Mouse (Mus musculus): ENCODE measurements around the gene Cdkn2aipnl.
A peak's percentile ranks its signal among the peaks of the same experiment; 100 is the strongest.

The Cdkn2aipnl gene

GRCm38 (mm10) chr11:51967443-51968401, at the start of gene Cdkn2aipnl:
Gene Cdkn2aipnl, plus strand, starts transcription at chr11:51967661.
- peak; percentile 97 for DNase-seq (ENCODE audit: extremely low spot score, low spot score)

DNA sequence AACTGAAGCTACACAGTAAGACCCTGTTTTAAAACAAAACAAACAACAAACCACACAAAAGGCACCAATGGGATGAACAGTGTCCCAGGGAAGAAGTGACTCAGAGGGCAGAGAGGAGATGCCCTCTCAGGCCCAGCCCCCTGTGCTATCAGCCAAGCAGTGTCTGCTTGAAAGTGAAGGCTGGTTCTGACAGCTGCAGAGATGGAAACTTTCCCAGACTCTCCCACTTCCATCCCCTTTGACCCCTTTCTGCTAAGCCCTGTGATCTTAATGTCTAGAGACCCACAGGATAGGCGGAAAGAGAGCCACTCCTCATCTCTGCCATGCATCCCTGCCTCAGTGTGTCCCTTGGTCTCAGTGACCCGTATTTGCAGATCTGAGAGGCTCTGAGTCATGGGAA, 49.5 kb upstream of the Cdkn2aipnl start:
- DNase-seq (ENCODE audit: extremely low spot score, low spot score), result no peak

DNA sequence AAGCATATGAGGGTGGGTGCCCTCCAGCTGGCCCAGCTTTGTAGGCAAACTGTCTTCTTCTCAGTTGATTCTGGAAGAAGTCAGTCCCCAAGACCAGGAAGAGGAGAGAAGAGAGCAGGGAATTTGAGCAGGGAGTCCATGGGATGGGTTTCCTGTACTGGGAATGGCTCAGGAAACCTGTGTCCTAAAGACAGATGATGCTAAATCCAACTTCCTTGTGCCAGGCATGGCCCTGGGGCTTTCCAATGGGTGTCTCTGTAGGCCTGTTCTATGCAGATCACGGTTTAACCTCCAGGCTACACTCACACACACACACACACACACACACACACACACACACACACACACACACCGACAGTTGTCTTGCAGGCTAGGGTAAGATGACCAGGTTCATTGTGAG, 48.9 kb upstream of the Cdkn2aipnl start:
- DNase-seq (ENCODE audit: extremely low spot score, low spot score), result no peak

DNA sequence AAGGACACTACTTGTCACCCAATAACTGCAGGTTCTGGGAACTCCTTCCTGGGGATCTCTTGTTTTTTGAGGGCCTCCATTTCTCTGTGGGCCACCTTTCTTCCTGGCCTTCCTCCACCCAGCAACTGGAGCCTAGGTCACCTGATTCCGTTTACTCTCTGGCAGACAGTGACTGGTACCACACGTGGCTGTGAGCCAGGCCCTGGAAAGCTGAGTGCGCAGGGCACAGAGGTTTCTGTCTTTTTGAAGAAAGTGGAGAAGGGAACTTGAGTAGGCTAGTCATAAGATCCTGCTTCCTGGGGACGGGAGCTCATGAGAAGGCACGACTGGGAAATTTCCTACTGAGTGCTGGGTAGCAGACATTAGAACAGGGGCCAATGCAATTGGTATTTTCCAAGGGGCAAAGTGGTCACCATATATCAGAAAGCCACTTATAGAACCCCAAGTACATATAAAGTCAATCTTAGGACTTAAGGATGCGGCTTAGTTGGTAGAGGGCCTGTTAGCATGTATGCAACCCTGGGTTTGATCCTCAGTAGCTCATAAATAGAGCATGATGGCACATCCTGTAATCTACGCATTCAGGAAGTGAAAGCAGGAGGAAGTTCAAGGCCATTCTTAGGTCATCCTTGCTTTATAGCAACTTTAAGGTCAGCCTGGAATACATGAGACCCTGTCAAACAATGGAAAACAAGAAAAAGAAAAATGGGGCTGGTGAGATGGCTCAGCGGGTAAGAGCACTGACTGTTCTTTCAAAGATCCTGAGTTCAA, 45.9 kb upstream of the Cdkn2aipnl start:
- no peak for DNase-seq (ENCODE audit: extremely low spot score, low spot score)

- no peak for DNase-seq (ENCODE audit: extremely low spot score, low spot score)
Measured at GRCm38 (mm10) chr11:51922421-51922841, 45.0 kb upstream of the Cdkn2aipnl start.

DNA sequence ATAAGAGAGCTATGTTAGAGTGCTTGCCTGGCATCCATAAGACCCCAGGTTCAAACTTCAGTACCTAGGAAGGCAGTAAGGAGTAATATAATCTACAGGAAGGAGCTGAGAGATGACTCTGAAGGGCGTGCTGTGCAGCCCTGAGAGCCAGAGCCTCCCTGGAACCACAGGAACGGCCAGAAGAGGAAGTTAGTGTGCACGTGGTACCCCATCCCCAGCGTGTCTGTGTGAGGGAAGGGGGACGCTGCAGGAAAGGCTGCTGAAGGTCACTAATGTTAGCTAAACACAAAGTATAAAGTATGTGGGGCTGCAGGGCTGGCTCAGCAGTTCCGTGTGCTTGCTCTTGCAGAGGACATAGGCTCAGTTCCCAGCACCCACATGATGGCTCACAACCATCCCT, 41.9 kb upstream of the Cdkn2aipnl start:
- no peak for DNase-seq (ENCODE audit: extremely low spot score, low spot score)

DNA sequence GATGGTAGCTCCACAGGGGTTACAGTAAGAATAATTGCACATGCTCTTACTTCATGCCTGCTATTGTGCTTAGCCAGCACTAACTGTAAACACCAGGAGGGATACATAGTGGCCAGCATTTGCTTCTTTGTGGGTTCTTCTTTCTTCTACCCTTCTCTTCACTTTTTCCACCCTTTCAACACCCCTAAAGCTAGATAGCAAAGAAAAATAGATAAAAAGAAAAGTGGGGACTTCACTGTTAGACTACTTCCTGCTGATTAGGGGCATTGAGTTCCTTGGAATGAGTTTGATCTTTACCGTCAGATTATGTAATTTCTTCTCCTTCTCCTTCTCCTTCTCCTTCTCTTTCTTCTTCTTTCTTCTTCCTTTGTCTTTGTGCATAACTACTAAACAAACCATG, 41.1 kb upstream of the Cdkn2aipnl start:
- no peak for DNase-seq (ENCODE audit: extremely low spot score, low spot score)

DNA sequence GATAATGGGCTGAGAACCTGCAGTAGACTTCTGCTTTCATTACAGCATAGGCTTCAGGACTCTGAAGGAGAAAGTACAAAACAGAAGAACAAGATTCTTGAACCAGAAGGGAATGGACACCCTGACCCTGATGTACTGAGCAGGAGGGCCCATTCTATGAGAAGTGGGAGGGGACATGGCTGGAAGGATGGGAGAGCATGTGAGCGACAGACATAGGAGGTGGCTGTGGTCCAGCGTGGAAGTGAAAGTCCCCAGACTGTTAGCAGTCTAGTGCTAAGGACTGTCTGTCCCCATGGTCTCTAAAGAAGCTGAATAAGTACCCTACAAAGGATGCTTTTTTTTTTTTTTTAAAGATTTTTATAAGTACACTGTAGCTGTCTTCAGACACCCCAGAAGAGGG, 40.4 kb upstream of the Cdkn2aipnl start:
- DNase-seq (ENCODE audit: extremely low spot score, low spot score), result no peak

- no peak for DNase-seq (ENCODE audit: extremely low spot score, low spot score)
Measured at GRCm38 (mm10) chr11:51931138-51931537, 36.3 kb upstream of the Cdkn2aipnl start.

DNA sequence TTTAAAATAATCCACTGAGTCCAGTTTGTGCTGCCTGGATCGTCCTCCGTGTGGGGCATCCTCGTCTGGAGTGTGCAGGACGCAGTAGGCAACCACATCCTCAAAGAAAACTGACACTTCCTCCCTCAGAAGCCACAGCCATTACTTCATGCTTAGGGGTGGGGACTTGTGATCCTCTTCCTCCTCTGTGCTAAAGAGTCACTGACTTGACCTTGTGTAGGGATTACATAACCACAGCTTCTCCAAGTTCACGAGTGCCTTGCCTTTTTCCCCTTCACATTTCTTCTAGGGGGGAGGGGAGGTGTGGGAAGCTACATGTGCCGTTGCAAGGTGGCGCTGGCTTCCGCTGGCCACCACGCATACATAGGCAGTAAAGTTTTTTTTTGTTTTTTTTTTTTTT, 35.7 kb upstream of the Cdkn2aipnl start:
- no peak for DNase-seq (ENCODE audit: extremely low spot score, low spot score)

DNA sequence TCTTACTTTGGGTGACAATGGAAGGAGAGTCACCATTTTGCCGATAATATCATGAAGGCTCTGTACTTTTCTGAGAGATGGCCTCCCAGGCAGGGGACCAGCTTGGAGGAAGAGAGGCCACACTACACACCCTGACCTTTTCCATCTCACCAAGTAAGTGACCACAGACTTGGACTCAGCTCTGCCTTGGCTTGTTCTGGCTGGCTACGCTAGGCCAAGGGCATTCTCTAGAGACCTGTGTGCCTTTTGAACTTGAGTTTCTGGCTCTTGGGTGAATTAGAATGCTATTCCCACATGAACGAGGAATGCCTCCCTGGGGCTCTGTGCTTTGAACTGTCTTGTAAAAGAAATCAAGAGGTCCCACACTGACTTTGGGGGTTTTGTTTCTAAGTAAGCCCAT, 33.2 kb upstream of the Cdkn2aipnl start:
- DNase-seq (ENCODE audit: extremely low spot score, low spot score), result no peak

GRCm38 (mm10) chr11:51935636-51936434, 31.6 kb upstream of the Cdkn2aipnl start:
- DNase-seq (ENCODE audit: extremely low spot score, low spot score), result no peak

DNA sequence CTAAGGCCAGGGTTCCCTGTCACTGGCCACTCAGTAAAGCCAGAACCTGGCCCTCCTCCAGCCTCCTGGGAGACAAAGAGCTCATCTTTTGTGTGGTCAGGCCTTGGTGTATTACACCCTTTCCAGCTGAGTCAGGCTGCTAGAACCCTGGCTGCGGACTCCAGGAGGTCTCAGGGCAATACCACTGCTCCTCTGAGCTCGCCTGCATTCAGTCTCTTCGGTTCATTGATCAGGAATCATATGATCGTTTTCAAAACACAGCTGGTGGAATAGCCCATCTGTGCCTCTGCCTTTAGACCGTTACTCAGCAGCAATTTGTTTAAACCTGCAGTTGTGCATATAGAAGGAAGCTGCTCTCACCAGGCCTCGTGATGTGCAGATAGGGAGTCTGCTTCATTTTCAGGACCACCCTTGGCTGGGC, 30.1 kb upstream of the Cdkn2aipnl start:
- no peak for DNase-seq (ENCODE audit: extremely low spot score, low spot score)

- no peak for DNase-seq (ENCODE audit: extremely low spot score, low spot score)
Measured at GRCm38 (mm10) chr11:51938817-51939589, 28.5 kb upstream of the Cdkn2aipnl start.

GRCm38 (mm10) chr11:51939590-51939955, 27.9 kb upstream of the Cdkn2aipnl start:
- DNase-seq (ENCODE audit: extremely low spot score, low spot score), result no peak

GRCm38 (mm10) chr11:51940511-51940955, 26.9 kb upstream of the Cdkn2aipnl start:
- DNase-seq (ENCODE audit: extremely low spot score, low spot score), result no peak

DNA sequence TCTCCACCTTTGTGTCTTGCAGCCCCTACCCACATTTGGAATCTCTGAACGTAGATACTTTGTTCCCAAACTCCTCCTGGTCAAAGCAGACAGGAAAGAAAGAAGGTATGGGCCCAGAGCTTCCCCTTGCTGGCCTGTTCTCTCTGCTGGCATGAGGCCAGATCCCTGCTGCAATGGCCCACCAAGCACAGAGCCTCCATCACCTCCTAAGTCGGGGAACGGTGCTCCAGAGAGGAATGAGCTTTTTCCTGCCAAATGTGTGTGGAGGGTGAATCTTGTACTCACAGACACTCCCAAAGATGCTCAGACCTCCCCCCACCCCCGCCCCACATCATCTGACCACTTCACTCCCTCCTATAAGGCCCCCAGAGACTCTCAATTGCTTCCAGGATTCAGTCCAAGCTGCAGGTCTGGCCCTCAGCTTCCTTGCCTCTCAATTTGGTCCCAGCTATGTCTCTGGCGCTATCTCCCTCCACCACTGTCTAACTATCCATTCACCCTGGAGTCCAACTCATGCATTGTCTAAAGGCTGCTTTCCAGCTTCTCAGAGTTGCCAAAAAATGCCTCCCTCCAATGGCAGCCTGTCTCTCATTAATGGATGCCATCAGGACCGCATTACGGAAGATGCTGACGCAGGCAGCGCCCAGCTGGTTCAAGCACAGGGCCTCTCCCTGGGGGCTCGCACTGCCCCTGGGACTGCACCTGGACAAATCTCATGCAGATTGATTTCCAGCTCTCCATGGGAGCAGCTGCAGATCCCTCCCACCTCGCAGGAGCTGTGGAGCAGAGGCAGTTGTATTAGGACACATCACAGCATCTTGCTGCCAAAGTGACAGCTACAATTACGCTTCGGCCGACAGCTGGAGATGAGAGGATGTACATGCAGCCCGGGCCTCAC, 24.6 kb upstream of the Cdkn2aipnl start:
- DNase-seq (ENCODE audit: extremely low spot score, low spot score), result no peak

DNA sequence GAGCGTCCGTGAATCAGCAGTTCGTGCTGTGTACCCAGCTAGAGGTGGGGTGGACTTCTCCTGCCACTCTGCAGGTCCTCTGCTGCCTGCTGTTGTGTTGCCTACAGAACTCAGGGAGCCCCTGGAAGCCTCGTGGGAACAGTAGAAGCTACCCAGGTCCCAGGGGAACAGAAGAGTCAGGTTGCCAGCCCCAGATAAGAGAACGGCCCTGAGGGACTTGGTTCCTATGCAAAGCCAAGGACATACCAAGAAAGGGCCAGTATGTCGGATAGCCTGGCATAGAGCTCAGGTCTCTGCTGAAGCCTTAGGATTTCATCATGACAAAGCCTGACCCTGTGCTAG, 24.0 kb upstream of the Cdkn2aipnl start:
- DNase-seq (ENCODE audit: extremely low spot score, low spot score), result no peak

DNA sequence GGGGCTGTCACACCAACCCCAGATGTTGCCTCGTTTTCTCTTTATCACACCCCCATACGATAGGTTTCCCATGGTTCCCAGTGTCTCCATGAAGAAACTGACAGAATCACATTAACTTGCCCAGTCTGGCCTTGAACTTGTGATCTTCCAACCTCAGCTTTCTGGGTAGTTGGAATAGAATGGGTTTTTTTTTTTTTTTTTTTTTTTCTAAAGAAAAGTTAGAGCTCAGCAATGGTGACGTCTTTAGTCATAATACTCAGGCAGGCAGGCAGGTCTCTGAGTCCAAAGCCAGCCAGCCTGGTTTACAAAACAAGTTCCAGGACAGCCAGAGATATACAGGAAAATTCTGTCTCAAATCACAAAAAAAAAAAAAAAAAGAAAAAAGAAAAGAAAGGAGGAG, 23.2 kb upstream of the Cdkn2aipnl start:
- DNase-seq (ENCODE audit: extremely low spot score, low spot score), result no peak

- no peak for DNase-seq (ENCODE audit: extremely low spot score, low spot score)
Measured at GRCm38 (mm10) chr11:51945548-51945947, 21.9 kb upstream of the Cdkn2aipnl start.
